1 mouse cellular context compared by ENCODE assay signal in genomic region chr15:103376837-103377269, GRCm38 (mm10).
A peak's percentile ranks its signal among the peaks of the same experiment; 100 is the strongest.
TF ChIP-seq lines count a peak whose summit lies in the region.

No protein-coding gene starts in this region.

TF ChIP-seq in CH12.LX, 34 proteins besides CTCF, POLR2A, EP300 and RAD21 (continued from another document):
- TF ChIP-seq ETS1 (conservative IDR thresholded peaks at IDR 0.05; ENCODE audit: low read depth, low read length) (peak; percentile 87), MAX (IDR thresholded peaks at IDR 0.05; ENCODE audit: low read length) (no peak), CHD2 (IDR thresholded peaks at IDR 0.05; ENCODE audit: low read length) (no peak; the same call in 1 of the 2 replicates), POLR2AphosphoS2 (IDR thresholded peaks at IDR 0.05; ENCODE audit: low read depth, low read length) (no peak), MAZ (IDR thresholded peaks at IDR 0.05; ENCODE audit: low read depth, low read length) (no peak), BHLHE40 (IDR thresholded peaks at IDR 0.05; ENCODE audit: low read depth, low read length) (peak; percentile 32; the same call in 1 of the 2 replicates), ZKSCAN1 (IDR thresholded peaks at IDR 0.05; ENCODE audit: borderline replicate concordance, low read depth, low read length) (no peak), MXI1 (IDR thresholded peaks at IDR 0.05; ENCODE audit: low read depth, low read length) (no peak), ZC3H11A (IDR thresholded peaks at IDR 0.05; ENCODE audit: low read depth, low read length) (no peak), ZMIZ1 (IDR thresholded peaks at IDR 0.05; ENCODE audit: low read depth, low read length) (no peak), MYC (IDR thresholded peaks at IDR 0.05; ENCODE audit: low read depth, low read length) (no peak), MAFK (IDR thresholded peaks at IDR 0.05; ENCODE audit: insufficient replicate concordance, low read length) (no peak), TCF12 (IDR thresholded peaks at IDR 0.05; ENCODE audit: low read depth, low read length) (peak; percentile 68; the same call in 1 of the 2 replicates), GABPA (IDR thresholded peaks at IDR 0.05; ENCODE audit: insufficient replicate concordance, low read depth, low read length) (no peak)
